Mouse (Mus musculus) 3134 (cell line): ENCODE results near the gene Cacna1c.

Experiments used
- DNase-seq: peaks from one replicate; pipeline ENCODE4 v3.0.0-alpha.2; 2011; ENCODE audit warnings: low spot score; ENCODE audit not compliant: insufficient read length; ENCODE audit errors: extremely low read depth

Cacna1c gene

DNA sequence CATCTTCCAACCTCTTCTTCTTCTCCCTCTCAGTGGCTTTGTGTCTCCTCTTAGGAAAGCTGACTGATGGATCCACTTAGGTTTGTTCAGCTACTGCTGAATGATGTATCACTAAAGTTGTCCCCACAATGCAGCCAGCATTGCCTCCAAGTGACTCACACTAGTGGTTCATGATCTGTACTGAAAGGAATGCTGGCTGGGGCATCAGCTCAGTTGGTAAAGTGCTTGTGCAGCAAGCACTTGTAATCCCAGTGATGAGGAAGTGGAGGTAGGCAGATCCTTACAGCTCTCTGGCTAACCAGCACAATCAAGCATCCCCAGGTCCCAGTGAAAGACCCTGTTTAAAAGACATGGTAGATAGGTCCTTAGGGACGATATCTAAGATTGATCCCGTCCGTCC is 464.3 kb downstream of the Cacna1c start:
- DNase-seq: no peak

DNA sequence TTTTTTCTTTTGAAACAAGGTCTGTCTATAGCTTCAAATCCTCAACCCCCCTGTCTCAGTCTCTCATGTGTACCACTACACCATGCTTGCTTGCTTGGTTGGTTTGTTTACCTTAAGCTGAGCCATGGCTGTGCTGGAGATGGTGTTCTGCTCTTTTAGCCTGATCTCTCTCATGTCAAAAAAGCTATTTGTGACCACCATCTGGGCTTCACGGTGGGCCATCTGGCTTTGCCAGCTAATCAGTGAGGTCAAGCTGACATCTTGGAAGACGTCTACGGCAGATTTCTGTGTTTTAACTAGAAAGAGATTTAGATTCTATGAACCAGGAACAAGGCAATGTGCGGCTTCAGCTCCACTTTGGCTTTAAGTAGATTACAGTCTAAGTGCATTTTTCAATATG is 471.3 kb downstream of the Cacna1c start:
- no peak for DNase-seq

DNA sequence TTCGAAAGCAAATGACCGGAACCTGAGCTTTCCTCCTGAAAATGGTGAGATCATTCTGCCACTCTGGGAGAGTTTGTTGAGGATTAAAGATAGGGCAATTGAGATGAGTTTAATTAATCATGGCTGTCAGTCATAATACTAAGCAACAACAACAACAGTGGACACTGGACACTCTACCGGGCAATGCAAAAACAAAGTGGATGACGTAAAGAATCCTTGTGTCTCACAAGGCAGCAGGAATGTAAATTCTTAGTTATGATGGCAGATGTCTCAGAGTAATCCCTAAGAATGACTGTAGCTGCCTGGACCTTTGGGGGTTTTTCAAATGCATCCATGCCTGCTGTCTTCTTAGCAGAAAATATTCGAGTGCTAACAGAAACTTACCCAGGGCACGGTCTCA is 471.8 kb downstream of the Cacna1c start:
- no peak for DNase-seq

DNA sequence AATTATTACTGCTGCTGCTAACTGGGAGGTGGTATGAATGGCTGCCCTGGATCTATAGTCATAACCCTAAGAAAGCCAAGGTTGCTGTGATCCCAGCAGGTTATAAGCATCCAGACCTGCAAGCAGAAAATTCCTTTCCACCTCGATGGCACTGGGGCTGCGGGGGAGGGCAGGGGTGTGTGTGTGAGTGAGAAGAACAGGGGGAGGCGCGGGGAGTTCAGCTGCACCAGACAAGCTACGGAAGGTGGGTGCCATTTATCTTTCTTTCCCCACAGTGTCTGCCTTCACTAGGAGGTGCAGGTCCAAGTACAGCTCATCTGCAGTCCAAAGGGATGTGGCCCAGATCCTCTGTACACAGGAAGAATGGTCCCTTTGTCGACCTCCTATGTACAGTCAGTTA is 473.9 kb downstream of the Cacna1c start:
- no peak for DNase-seq

DNA sequence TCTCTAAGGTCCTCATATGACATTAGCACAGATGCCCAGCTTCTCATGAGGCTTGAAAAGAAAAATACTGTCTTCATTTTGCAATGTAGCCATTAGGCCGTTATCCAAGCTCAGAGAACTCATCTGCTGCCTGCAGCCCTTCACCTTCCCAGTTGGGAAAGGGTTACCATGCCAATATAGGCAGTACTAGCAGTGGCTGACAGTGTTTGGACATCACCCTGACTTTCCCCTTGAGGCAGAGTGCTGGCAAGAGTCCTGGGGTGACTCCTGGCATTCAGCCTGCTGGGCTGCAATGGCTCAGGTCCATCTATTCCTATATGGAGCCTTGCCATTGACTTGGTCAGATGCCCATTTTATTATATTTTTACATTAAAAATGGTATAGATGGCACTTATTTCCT is 476.7 kb downstream of the Cacna1c start:
- no peak for DNase-seq

DNA sequence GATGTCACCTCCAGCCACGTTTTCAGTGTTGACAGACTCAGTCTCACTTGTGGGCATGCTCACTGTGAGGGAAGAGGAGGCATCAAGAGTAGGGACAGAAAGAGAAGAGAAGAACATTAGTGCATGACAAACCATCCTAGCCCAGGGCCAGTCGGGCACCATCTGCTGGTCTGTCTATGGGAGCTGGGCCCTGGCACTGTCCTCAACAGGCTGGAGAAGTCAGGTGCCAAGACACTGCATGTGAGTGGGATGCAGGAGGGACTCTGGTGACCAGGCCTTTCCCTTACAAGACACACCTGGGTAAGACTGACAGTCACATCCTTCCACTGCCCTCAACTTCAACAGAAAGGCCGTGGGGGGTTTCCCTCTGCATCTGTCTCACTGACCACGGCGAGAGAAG is 482.9 kb downstream of the Cacna1c start:
- no peak for DNase-seq

DNA sequence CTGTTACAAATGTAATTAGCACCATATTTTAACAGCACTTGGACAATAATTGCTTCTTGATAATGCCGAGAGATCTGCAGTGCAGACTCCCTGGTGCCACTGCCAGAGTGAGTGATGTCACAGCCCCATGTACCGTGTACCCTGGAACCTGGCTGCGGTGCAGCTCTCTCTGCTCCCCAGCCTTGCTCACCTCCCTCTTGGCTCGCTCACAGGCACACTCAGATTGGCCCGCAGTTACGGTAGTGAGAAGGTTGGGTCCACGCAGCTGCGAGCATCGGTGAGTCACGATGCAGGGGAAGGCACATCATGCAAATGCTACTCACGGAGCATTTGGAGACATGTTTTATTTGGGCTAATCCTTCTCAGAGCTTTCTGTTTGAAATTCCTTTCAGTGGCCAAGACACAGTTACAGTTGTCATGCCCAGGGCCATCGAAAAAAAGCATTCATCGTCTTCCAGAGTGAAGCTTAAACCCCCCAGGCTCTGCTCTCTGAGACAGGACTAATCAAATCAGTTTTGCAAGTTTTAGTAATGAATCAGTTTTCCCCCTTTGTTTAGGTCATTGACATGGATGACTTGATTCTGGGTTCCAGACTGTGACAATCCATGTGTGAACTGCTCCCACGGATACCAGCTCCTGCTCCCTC is 484.4 kb downstream of the Cacna1c start:
- no peak for DNase-seq

DNA sequence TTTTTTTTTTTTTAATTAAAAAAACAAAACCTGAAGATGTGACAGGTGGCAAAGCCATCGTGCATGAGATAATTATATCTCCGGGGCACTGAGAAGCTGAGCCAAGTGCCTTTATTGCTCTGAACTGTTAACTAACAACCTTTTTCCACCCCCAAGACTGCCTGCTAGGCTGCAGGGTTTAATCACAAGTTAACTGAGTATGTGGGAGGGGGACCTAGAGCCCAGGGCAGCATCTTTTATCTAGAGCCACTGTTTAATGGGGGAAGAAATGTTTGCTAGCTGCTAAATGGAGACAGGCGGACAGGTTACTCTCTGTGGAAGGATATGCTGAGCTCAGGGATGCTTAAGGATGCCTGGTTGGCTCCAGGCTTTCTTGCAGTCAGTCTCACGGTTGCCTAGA is 489.2 kb downstream of the Cacna1c start:
- no peak for DNase-seq

DNA sequence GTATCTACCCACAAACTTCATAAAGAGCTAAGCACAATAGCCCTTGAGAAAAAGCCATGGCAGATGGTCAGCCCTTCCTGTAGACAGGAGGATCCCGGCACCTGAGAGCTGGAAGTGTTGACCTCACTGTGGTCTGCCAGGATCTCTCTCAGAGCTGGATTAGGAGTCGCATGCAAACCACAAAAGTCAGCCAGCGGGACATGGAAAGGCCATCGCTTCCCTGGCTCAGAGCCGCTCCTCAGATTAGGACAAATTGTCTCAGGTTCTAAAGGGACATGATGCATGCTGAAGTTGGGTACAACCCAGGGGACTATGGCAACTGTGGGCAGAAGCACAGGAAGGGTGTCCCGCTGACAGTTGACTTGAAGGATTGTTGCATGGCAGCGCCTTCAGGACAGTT is 490.4 kb downstream of the Cacna1c start:
- no peak for DNase-seq

DNA sequence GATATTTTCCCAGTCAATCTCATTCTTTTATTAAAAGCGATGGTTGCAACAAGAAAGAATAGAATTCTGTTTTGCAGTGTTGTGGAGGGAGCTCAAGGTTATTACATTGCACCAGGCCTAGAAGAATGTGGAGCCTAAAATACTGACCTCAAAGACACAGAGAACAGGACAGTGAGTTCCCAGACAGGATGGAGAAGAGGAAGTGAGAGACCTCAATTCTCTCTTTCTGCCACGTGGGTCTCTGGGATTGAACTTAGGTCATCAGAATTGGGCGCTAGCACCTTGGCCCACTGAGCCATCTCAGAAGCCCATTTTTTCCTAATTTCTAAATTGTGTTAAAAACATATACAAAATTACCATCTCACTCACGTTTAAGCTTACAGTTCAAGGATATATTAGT is 501.6 kb downstream of the Cacna1c start:
- DNase-seq: no peak

DNA sequence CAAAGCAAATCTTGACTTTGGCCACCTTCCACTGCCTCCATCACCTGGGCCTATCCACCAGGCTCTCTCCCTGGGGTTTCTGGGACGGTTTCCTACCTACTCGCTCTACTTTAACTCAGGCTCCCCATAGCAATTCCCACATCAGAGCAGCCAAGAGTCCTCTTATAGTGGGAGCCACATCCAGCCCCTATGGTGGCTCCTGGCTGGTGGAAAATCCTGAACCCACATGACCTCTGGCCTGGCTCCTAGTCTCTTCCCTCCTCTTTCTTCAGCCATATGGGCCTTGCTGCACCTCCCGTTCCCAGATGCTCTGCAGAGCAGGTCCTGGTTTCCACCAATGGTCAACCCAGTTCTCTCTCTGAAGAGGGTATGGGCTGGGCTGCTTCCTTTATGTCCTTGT is 506.8 kb downstream of the Cacna1c start:
- no peak for DNase-seq

DNA sequence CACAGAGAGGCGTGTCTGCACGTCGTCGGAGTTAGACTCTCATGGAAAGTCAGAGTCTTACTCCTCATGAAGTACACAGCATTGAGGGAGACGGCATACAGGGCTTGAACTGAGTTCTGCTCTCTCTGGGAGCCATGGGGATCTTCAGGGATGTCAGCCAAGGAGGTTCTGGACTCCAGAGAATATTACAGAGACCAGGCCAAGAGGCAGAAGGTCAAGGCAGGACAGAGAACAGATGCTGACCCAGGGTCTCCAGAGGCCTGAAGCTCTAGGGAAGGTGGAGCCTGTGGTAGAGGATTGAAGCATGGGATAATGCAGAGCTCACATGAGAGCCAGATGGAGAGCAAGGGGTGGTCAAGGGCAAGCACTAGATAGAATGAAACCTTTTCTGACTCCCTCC is 507.4 kb downstream of the Cacna1c start:
- no peak for DNase-seq

DNA sequence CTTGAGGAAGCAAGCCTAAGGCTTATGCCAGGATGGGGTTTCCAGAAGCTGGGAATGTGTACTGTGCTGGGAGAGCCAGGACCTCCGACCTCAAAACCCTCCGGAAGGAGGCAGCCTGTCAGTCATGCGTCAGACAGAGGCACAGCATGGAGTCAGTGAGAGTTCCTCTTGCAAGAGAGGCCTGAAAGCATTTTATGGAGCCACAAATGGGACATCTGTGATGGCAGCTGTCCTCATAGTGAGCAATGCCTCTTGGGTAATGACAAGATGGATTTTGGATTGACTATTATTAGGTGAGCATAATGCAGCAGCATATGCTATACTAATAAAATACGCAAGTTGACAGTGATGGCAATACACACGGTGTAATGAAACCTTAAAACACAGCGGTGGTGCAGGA is 515.4 kb downstream of the Cacna1c start:
- no peak for DNase-seq

DNA sequence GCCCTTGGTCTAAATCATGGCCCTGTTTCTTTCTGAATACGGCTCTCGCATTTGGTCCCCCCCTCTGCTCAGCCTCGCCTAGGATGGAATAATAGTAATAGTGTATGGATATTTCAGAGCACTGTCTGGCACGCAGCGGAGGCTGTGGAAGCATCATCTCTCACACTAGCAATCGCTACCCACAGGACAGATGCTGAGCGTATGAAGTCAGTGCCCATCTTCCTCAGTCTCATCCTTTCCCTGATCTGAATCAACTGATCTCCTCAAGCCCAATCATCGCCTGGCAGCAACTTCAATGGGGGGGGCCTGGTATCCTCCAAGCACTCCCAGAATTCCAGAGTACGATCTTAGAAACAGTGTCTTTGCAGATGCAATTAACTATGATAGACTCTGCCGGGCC is 518.2 kb downstream of the Cacna1c start:
- no peak for DNase-seq

DNA sequence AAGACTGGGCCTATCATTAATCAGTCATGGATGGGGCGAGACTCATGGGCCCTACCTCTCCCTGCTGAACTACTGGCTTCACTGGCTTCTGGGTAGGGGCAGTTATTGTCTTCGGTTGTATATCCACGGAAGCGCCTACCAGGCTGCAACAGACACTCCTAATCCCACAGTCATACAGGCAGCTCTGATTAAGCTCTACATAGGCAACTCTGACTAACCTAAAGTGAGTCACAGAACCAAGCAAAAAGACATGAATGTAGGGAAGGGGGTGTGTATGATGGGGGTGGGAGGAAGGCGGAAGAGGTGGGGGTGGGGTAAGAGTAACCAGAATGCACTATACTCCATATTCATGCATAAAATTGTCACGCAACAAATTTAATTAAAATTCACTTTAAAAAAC is 518.9 kb downstream of the Cacna1c start:
- DNase-seq: no peak

DNA sequence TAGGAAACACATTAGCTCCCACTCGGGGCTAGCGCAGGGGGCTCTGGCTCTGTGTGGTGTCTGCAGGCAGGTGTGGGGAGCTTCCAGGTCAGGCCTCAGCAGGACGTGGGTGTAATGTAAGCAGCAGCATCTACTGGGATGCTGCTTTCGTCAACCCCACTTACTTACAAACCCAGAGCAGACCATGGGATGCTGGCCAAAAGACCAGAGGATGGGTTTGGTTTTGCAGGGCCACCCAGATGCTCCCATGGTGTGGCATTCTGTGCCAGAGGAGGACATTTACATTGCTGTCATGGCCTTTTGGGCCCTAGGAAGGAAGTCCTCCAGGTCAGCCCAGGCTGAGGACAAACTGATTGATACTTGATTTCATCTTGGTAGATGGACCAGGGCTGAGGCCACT is 521.4 kb downstream of the Cacna1c start:
- DNase-seq: no peak

DNA sequence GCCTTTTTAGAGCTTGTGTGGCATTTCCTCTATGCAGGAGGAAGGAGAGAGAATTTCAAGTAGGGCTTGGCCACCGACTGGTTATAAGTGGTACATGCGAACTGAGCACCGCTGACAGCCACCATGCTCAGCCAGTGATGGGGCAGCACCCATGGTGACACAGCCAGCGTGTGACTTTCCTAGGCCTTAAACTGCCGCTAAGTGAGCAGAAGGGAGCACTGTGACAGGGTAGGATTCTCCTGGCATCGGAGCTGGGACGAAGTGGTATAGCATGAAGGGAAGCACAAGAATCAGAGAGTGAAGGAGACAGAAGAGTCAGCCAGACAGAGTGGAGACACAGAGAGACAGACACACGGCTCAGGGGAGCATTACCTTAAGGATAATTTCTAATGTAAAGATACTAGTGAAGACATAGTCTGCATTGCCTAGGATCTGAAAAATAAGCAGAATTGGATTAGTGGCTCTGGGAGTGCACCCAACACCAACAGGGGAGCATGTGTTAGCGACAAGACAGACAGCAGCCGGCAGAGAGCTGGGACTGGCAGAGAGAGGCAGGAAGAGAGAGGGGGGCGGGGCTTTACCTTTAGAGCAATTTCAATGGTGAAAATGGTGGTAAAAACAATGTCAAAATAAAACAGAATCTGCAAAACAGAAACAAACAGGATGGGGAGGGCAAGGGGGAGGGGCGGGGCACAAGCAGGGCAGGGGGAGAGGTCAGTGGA is 522.1 kb downstream of the Cacna1c start:
- no peak for DNase-seq

DNA sequence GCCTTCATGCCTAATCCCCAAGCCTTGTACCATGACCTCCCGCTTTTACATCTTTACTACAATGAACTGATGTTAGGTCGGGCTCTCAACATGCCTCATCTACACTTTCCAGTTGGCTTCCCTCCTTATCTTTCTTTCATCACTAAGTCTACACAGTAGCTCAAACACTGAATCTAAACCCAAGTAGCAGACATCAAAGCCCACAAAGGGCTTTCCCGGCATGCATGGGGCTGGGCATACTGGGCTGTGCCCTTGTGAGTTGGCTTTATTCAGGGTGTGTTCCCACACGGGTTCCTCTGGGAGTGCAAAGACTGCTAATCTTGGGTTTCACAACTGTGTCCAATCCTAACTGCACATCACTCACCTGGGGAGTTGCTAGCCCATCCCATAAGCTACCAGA is 542.9 kb downstream of the Cacna1c start:
- no peak for DNase-seq

DNA sequence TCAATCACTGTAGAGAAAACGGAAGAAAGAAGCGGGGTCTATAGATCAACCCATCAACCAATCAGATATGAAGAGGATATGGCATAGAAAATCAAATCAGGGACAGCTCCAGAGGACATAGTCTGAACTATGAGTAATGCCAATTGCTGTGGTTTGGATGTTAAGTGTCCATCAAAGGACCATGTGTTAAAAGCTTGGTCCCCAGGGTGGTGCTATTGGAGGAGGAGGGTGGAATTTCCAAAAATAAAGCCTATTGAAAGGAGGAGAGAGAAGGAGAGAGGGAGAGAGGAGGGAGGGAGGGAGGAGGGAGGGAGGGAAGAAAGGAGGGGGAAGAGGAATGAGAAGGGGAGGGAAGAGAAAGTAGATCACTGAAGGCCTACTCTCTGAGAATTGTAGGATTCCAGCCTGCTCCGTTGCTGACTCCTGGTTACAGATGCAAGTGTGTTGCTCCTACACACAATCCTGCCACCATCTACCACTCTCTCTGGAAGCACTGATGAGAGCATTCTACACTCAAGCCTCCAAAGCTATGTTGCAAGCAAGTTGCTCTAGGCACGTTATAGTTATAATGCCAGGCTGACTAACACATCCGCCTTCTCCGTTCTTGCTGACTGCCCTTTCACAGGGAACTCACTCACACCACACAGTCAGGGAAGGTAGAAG is 547.0 kb downstream of the Cacna1c start:
- no peak for DNase-seq

DNA sequence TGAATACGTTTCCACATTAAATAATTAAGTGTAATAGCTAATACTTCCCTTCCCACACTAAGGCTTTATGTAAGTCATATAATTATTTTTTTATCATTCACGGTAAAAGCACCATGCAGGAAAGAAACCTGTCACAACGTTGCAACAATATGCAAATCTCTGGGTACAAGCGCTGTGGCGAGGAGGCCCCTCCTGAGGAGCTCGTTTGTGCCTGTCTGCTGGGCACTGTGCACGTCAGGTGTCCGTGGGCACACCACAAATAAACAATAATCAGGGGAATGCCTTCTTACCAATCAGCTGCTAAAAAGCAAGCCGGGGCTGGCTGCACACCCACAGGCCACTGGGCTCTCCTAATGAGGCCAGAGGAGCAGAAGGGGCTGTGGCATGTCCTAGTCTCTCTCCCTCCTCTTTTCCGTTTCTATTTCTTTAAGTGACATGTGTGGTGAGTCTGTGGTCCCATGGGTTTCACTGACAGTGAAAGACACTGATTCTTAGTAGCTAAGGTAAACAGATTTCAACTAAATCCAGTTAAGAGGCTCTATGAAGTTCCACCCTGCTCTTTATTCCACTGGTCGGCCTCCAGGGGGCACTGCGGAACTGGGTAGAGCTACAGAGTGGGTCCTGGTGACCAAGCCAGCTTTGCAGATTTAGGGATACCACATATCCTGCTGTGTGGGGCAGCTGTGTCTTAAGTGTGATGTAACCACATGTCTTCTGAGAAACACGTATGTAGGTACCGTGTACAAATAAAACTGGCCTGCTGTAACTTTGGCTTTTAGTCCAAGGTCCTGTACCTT is 549.8 kb downstream of the Cacna1c start:
- DNase-seq: peak; percentile 22

DNA sequence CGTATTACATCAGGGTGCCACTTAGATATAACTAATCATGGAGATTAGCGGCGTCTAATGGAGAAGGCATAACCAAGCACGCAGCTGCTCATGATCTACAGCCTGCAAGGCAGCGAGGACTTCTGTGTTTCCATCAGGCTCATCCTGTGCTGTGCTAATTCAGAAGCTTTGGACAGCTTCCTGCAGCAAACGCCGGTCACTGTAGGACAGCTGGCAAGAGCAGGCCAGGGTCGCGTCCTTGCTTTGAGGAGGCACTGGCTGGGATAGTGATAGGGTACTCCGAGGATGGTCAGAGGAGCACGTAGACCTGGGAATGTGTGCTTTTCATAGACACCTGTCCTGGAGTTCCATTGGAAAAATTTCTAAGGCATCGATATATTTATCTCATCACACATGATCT is 551.4 kb downstream of the Cacna1c start:
- no peak for DNase-seq
